Mouse (Mus musculus) midbrain, embryonic 14.5 days (tissue): ENCODE measurements around the gene Gfer. TPM values are rescaled to one million over a fixed set of nuclear protein-coding genes. Genes with fewer than 3 reads are reported as not detected.
A peak's percentile ranks its signal among the peaks of the same experiment; 100 is the strongest.

Experiments used
- ATAC-seq: fragments of 200-750 bp; cut with Nextera tagmentation; 2 replicates; pipeline ENCODE4 v1.8.0; 2017; ENCODE audit warnings: moderate number of reproducible peaks, moderate library complexity; ENCODE audit not compliant: low FRiP score, low TSS enrichment
- DNase-seq: peaks from one replicate; pipeline ENCODE4 v3.0.0-alpha.2; 2015
- H3K27ac ChIP-seq: fragments of 300-500 bp; sonication (generic); replicated peaks from 2 replicates; pipeline ENCODE4 v1.5.1; 2014; ENCODE audit warnings: mild to moderate bottlenecking, low read depth, low read length, moderate library complexity
- H3K27me3 ChIP-seq: fragments of 300-500 bp; sonication (generic); 2 replicates; pipeline ENCODE4 v1.6.1; 2014; ENCODE audit warnings: low read length, control low read depth, mixed read lengths; ENCODE audit not compliant: control insufficient read depth, insufficient read depth
- H3K36me3 ChIP-seq: fragments of 300-500 bp; sonication (generic); 2 replicates; pipeline ENCODE4 v1.6.1; 2014; ENCODE audit warnings: low read length, control low read depth; ENCODE audit not compliant: control insufficient read depth, insufficient read depth
- H3K4me1 ChIP-seq: fragments of 300-500 bp; sonication (generic); 2 replicates; pipeline ENCODE4 v1.6.1; 2014; ENCODE audit warnings: mild to moderate bottlenecking, antibody characterized with exemption, low read length, control low read depth; ENCODE audit not compliant: control insufficient read depth, insufficient read depth
- H3K4me2 ChIP-seq: fragments of 300-500 bp; sonication (generic); 2 replicates; pipeline ENCODE4 v1.6.1; 2014; ENCODE audit warnings: mild to moderate bottlenecking, low read length, moderate library complexity
- H3K4me3 ChIP-seq: fragments of 300-500 bp; sonication (generic); replicated peaks from 2 replicates; pipeline ENCODE4 v1.5.1; 2014; ENCODE audit warnings: low read depth, low read length
- H3K9ac ChIP-seq: fragments of 300-500 bp; sonication (generic); replicated peaks from 2 replicates; pipeline ENCODE4 v1.6.1; 2014; ENCODE audit warnings: mild to moderate bottlenecking, low read length, moderate library complexity
- H3K9me3 ChIP-seq: fragments of 300-500 bp; sonication (generic); 2 replicates; pipeline ENCODE4 v1.6.1; 2016; ENCODE audit warnings: low read length, control low read depth, mixed read lengths; ENCODE audit not compliant: control insufficient read depth
- WGBS: fragments of 180-500 bp; shearing (Covaris S2); extraction: QIAGEN DNeasy Blood & Tissue Kit; methylation state at CpG from one replicate; pipeline ENCODE4 v1.1.7; 2014; 5-methylcytosine and 5-hydroxymethylcytosine counted together
- polyA plus RNA-seq: library from polyadenylated mRNA; unstranded; fragments of >200 nt; fragmentation: Nextera tagmentation; extraction: Ambion mirVana; gene quantifications from 2 replicates; pipeline ENCODE4 v1.2.1, GENCODE M21; 2014

Gfer gene
- polyA plus RNA-seq, 1 experiment from 2014 or later, result 35.9 TPM

- Histone ChIP-seq H3K9ac (peak overlapping the region; percentile 31; the same call in 1 of the 2 replicates), H3K36me3 (peaks cover 2% of the 10 kb centered on the region), H3K9me3 (no peaks in the 10 kb centered on the region), H3K27ac (no peak overlapping the region), H3K4me3 (peak overlapping the region; percentile 28), H3K4me2 (peak overlapping the region; percentile 75), H3K27me3 (peaks cover 24% of the 10 kb centered on the region; the same call in 1 of the 2 replicates), H3K4me1 (peaks cover 29% of the 10 kb centered on the region)
- 1% methylated on average over 25 of the region's 25 CpGs for WGBS
- DNase-seq (peak; percentile 45), ATAC-seq (no peak)
These were observed 8.8 kb downstream of the Gfer start for GRCm38 (mm10) chr17:24687146-24687595.

GRCm38 (mm10) chr17:24686514-24686913, 9.4 kb downstream of the Gfer start:
- no peak overlapping the region for H3K4me3 ChIP-seq
- peaks cover 24% of the 10 kb centered on the region; the same call in 1 of the 2 replicates for H3K27me3 ChIP-seq
- no peaks in the 10 kb centered on the region for H3K9me3 ChIP-seq
- H3K4me1 ChIP-seq, result peaks cover 29% of the 10 kb centered on the region
- H3K27ac ChIP-seq, result no peak overlapping the region
- ATAC-seq (no peak), DNase-seq (no peak)
- 31% methylated on average over 16 of the region's 16 CpGs for WGBS
- H3K36me3 ChIP-seq, result peaks cover 6% of the 10 kb centered on the region
- H3K4me2 ChIP-seq, result no peak overlapping the region
- no peak overlapping the region for H3K9ac ChIP-seq

DNA sequence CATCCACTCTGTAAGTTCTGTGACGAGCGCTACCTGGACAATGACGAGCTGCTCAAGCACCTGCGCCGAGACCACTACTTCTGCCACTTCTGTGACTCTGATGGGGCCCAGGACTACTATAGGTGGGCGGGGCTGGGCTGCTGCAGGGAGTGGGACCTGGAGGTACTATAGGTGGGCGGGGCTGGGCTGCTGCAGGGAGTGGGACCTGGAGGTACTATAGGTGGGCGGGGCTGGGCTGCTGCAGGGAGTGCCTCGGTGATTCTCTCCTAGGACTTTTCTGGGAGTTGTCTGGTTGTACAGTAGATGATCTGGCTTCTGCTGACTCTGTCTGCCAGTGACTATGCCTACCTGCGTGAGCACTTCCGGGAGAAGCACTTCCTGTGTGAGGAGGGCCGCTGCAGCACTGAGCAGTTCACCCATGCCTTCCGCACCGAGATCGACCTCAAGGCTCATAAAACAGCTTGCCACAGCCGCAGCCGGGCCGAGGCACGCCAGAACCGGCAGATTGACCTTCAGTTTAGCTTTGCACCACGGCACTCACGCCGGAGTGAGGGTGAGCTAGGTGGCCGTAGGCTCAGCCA, 18.4 kb downstream of the Gfer start:
- H3K27ac ChIP-seq, result no peak overlapping the region
- no peaks in the 10 kb centered on the region for H3K4me1 ChIP-seq
- H3K27me3 ChIP-seq, result no peaks in the 10 kb centered on the region
- no peak overlapping the region for H3K4me2 ChIP-seq
- 92% methylated on average over 24 of the region's 24 CpGs for WGBS
- ATAC-seq (no peak), DNase-seq (no peak)
- peaks cover 57% of the 10 kb centered on the region for H3K36me3 ChIP-seq
- no peaks in the 10 kb centered on the region for H3K9me3 ChIP-seq
- no peak overlapping the region for H3K9ac ChIP-seq
- H3K4me3 ChIP-seq, result no peak overlapping the region

DNA sequence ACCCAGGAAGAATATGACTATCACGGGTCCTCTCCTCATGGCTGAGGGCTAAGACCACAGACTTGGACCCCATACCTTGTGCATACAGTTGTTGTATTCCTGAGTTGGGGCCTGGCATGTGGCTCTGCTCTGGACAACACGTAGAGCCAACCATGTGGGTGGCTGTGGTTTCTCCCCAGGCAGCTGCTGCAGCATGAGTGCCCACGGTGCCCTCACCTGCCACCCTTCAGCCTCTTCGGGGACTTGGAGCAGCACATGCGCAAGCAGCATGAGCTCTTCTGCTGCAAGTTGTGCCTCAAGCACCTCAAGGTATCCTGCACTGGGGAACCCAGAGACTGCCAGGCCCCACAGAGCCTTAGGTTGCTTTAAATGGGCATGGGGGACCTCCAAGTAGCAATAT, 19.1 kb downstream of the Gfer start:
- no peaks in the 10 kb centered on the region for H3K4me1 ChIP-seq
- H3K4me2 ChIP-seq, result no peak overlapping the region
- WGBS, result 95% methylated on average over 5 of the region's 5 CpGs
- no peak overlapping the region for H3K4me3 ChIP-seq
- H3K36me3 ChIP-seq, result peaks cover 54% of the 10 kb centered on the region
- H3K9me3 ChIP-seq, result no peaks in the 10 kb centered on the region
- H3K9ac ChIP-seq, result no peak overlapping the region
- DNase-seq, result no peak
- no peak for ATAC-seq
- no peak overlapping the region for H3K27ac ChIP-seq
- no peaks in the 10 kb centered on the region for H3K27me3 ChIP-seq

DNA sequence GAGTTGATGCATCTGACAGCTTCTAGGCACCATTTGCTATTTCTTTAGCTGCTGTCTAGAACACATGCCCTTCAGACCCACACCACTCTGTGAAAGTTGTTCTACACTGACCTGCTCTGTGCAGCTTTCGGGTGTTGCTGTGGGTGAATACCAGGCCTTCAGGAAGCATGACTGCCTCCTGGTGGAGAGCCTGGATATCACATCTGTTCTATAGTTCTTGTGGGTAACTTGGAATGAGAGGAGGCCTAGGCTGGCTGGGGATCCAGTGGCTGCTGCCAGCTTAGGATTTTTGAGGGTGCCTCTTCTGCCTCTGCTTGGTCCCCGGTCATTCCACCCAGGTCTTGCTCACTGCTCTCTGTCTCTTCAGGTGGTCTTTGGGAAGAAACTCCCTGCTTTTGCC, 19.8 kb downstream of the Gfer start:
- 58% methylated on average over 2 of the region's 2 CpGs for WGBS
- no peak overlapping the region for H3K27ac ChIP-seq
- H3K9me3 ChIP-seq, result no peaks in the 10 kb centered on the region
- peaks cover 48% of the 10 kb centered on the region for H3K36me3 ChIP-seq
- DNase-seq (peak; percentile 78), ATAC-seq (no peak)
- no peak overlapping the region for H3K4me2 ChIP-seq
- H3K9ac ChIP-seq, result no peak overlapping the region
- H3K4me1 ChIP-seq, result peaks cover 4% of the 10 kb centered on the region; the same call in 1 of the 2 replicates
- no peak overlapping the region for H3K4me3 ChIP-seq
- no peaks in the 10 kb centered on the region for H3K27me3 ChIP-seq

DNA sequence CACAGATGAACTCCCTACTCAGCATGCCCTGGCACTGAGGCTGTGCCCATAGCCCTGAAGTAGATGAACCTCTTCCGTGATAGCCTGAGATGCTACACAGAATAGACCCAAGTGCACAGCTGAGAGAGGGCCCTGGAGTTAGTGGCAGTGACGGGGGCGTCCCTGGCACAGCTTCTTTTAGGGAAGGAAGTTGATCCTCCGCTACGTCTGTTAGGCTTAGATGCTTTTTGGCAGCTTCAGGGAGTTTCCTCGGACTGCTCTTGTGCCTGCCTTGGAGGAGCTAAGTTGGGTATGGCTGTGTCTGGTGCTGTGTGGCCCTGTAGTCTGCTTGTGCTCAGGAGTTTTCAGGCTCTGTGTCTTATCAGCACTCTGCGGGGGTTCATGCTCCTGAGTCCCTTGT, 21.7 kb downstream of the Gfer start:
- H3K27ac ChIP-seq, result no peak overlapping the region
- H3K4me1 ChIP-seq, result peaks cover 14% of the 10 kb centered on the region
- H3K36me3 ChIP-seq, result peaks cover 29% of the 10 kb centered on the region
- no peak for ATAC-seq
- 87% methylated on average over 7 of the region's 7 CpGs for WGBS
- H3K27me3 ChIP-seq, result no peaks in the 10 kb centered on the region
- H3K4me3 ChIP-seq, result no peak overlapping the region
- DNase-seq, result no peak
- no peak overlapping the region for H3K9ac ChIP-seq
- H3K9me3 ChIP-seq, result no peaks in the 10 kb centered on the region
- no peak overlapping the region for H3K4me2 ChIP-seq

DNA sequence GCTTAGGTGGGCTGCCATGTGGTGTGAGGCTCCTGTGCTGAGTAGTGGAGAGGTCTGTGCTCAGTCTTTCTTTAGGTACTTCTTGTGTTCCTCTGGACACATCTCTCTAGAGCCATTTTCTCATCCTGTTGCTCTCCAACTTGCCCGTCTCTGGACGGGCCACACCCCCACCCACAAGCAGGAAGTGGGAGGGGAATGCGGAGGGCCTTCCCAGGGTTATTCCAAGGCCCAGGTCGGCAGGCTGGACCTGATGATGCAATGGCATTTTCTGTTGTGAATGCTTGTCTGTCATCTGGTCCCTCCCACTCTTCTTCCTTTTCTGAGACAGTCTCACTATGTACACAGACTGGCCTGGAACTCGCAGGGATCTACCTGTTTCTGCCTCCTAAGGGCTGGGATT, 23.8 kb downstream of the Gfer start:
- Histone ChIP-seq H3K27me3 (no peaks in the 10 kb centered on the region), H3K4me1 (peaks cover 19% of the 10 kb centered on the region), H3K4me3 (no peak overlapping the region), H3K36me3 (peaks cover 7% of the 10 kb centered on the region), H3K4me2 (no peak overlapping the region), H3K9ac (no peak overlapping the region), H3K9me3 (no peaks in the 10 kb centered on the region), H3K27ac (no peak overlapping the region)
- no peak for ATAC-seq
- no peak for DNase-seq
- WGBS, result 44% methylated on average over 5 of the region's 5 CpGs

DNA sequence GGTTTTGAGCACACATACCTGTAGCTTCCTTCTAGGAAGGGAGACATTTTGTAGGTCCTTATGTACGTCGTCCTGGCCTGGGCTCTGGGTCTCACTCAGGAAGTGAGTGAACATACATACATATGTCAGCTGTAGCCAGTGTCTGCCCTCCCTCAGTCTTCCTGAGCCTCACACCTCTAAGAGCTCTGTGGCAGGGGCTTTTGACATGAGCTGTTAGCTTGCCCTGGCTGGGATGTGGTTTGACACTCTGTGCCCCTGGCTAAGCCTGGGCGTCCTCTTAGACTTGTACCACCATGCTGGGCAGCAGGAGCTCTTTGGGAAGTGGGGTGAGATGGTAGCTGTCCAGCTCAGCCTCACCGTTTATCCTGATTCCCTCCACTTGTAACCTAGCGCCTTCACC, 24.6 kb downstream of the Gfer start:
- no peak overlapping the region for H3K4me3 ChIP-seq
- no peaks in the 10 kb centered on the region for H3K27me3 ChIP-seq
- no peak overlapping the region for H3K27ac ChIP-seq
- H3K9me3 ChIP-seq, result no peaks in the 10 kb centered on the region
- no peaks in the 10 kb centered on the region for H3K36me3 ChIP-seq
- WGBS, result 79% methylated on average over 5 of the region's 5 CpGs
- H3K4me1 ChIP-seq, result peaks cover 19% of the 10 kb centered on the region
- no peak for DNase-seq
- ATAC-seq, result no peak
- peak overlapping the region; percentile 90 for H3K4me2 ChIP-seq
- no peak overlapping the region; the same call in 1 of the 2 replicates for H3K9ac ChIP-seq

DNA sequence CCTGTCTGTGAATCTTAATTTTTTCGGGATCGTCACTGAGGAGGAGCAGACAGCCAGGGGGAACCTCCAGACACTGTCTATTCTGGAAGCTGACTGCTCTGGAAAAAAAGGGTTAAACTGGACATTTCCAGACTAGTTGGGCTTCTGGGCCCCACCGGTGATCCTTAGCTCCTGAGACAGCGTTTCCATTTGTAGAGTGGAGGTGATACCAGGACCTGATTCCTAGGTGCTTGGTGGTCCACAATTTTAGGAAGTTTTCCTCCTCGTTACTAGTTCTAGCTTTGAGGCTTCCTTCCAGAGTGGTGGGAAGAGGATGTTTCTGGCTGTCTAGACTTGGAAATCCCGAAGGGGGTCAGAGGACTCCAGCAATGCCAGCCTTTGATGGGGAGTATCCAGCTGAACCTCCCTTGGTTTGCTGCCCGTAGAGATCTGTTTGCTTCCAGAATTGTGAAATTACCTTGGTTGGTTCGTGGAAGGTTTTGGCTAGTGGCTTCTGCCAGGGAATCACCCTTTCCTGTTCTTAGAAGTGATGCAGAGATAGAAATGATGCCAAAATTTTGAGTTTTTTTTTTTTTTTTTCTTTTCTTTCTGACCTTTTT, 25.6 kb downstream of the Gfer start:
- no peaks in the 10 kb centered on the region for H3K36me3 ChIP-seq
- peak overlapping the region; percentile 97 for H3K9ac ChIP-seq
- peaks cover 19% of the 10 kb centered on the region for H3K4me1 ChIP-seq
- no peak for ATAC-seq
- peak overlapping the region; percentile 90 for H3K4me2 ChIP-seq
- H3K27me3 ChIP-seq, result no peaks in the 10 kb centered on the region
- H3K4me3 ChIP-seq, result peak overlapping the region; percentile 99
- no peak for DNase-seq
- no peaks in the 10 kb centered on the region for H3K9me3 ChIP-seq
- peak overlapping the region; percentile 89 for H3K27ac ChIP-seq
- 12% methylated on average over 8 of the region's 8 CpGs for WGBS
